In the genomic region with DNA sequence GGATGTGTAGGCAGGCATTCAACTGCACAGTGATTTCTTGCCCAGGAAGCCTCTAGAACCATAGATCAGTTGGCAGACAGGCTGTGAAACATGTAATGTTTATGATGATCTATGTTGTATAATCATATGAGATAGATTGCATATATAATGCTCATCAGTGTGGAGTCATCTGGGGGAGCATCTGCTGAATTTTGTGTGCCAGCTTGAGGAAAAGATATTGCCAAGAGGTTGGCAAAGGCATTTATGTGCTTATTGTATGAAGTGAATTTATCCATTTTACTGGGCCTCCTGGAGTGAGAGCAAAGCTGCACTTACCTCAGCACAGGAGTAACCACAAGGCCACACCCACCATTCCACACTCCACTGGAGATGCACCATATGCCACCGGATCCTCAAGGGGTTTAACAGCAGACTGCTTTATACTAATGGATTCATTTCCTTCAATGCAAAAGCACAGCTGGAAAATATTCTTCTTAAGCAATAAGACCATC, we compare ENCODE assay signal across 15 mouse cellular contexts.
A peak's percentile ranks its signal among the peaks of the same experiment; 100 is the strongest.
DNase-seq lines count a peak whose midpoint lies in the region; ATAC-seq and TF ChIP-seq lines count a peak whose summit lies in the region.
"Had no signal": no experiment of that assay in that cellular context is flagged by ENCODE, and none has a peak within 500 bp of the region (broad histone marks: within the 10 kb centered on the region; RNA-seq: fewer than 3 reads in every experiment).

No protein-coding gene starts in this region.

- DNase-seq in hindbrain, embryonic 11.5 days (ENCODE audit: low spot score) = no peak
- peak; percentile 67 for DNase-seq in midbrain, embryonic 11.5 days (ENCODE audit: low spot score, missing footprints)
- peak; percentile 81 for DNase-seq in forebrain, postnatal 0 days
- DNase-seq in left cerebral cortex, postnatal 4 days = peak; percentile 19
- DNase-seq in cerebellum, adult 8-10 months = no peak
- DNase-seq: adrenal gland, postnatal 36 days; cerebellum, adult 9-10 months; gastrocnemius, postnatal 14 days; kidney, adult 11 months; lung, adult 18-20 months had no signal

- H3K27me3 ChIP-seq in hindbrain, embryonic 13.5 days = no peaks in the 10 kb centered on the region
- H3K27me3 ChIP-seq in hindbrain, embryonic 11.5 days (ENCODE audit: control insufficient read depth, insufficient read depth, low read length) = no peaks in the 10 kb centered on the region
- no peaks in the 10 kb centered on the region for H3K27me3 ChIP-seq in midbrain, embryonic 11.5 days (ENCODE audit: control insufficient read depth, insufficient read depth, low read length)
- no peaks in the 10 kb centered on the region for H3K27me3 ChIP-seq in midbrain, embryonic 15.5 days (replicated peaks)
- H3K27me3 ChIP-seq in forebrain, postnatal 0 days (ENCODE audit: insufficient read depth, low read length) = no peaks in the 10 kb centered on the region
- H3K27me3 ChIP-seq: embryonic facial prominence, embryonic 12.5 days; heart, embryonic 15.5 days; midbrain, embryonic 13.5 days had no signal

- TF ChIP-seq CTCF in forebrain, postnatal 0 days (IDR thresholded peaks at IDR 0.05; ENCODE audit: low read depth) = no peak

- H3K36me3 ChIP-seq in hindbrain, embryonic 13.5 days = no peaks in the 10 kb centered on the region
- no peaks in the 10 kb centered on the region for H3K36me3 ChIP-seq in hindbrain, embryonic 11.5 days (ENCODE audit: control insufficient read depth, insufficient read depth, low read length)
- no peaks in the 10 kb centered on the region for H3K36me3 ChIP-seq in midbrain, embryonic 11.5 days (ENCODE audit: control insufficient read depth, insufficient read depth, low read length)
- H3K36me3 ChIP-seq in midbrain, embryonic 15.5 days (replicated peaks) = no peaks in the 10 kb centered on the region
- H3K36me3 ChIP-seq in forebrain, postnatal 0 days (ENCODE audit: insufficient read depth) = no peaks in the 10 kb centered on the region
- H3K36me3 ChIP-seq: embryonic facial prominence, embryonic 12.5 days; heart, embryonic 15.5 days; midbrain, embryonic 13.5 days had no signal

- no peak overlapping the region for H3K4me2 ChIP-seq in hindbrain, embryonic 13.5 days
- H3K4me2 ChIP-seq in hindbrain, embryonic 11.5 days (replicated peaks; ENCODE audit: low read depth, low read length) = no peak overlapping the region
- H3K4me2 ChIP-seq in midbrain, embryonic 11.5 days = no peak overlapping the region
- no peak overlapping the region for H3K4me2 ChIP-seq in midbrain, embryonic 15.5 days
- no peak overlapping the region for H3K4me2 ChIP-seq in forebrain, postnatal 0 days (ENCODE audit: low read depth)
- H3K4me2 ChIP-seq: embryonic facial prominence, embryonic 12.5 days; heart, embryonic 15.5 days; midbrain, embryonic 13.5 days had no signal

- intact Hi-C loops in left cerebral cortex, postnatal 4 days (cut with DNase I) = no loop called here

- no peak overlapping the region for H3K27ac ChIP-seq in hindbrain, embryonic 13.5 days
- H3K27ac ChIP-seq in hindbrain, embryonic 11.5 days (ENCODE audit: low read depth, low read length) = no peak overlapping the region
- H3K27ac ChIP-seq in midbrain, embryonic 11.5 days (ENCODE audit: low read depth, low read length) = no peak overlapping the region
- no peak overlapping the region for H3K27ac ChIP-seq in midbrain, embryonic 15.5 days
- H3K27ac ChIP-seq in forebrain, postnatal 0 days (ENCODE audit: low read depth, low read length) = no peak overlapping the region
- H3K27ac ChIP-seq: embryonic facial prominence, embryonic 12.5 days; heart, embryonic 15.5 days; midbrain, embryonic 13.5 days had no signal

- no peak overlapping the region for H3K9ac ChIP-seq in hindbrain, embryonic 13.5 days
- H3K9ac ChIP-seq in hindbrain, embryonic 11.5 days (ENCODE audit: low read depth, low read length) = no peak overlapping the region
- no peak overlapping the region for H3K9ac ChIP-seq in midbrain, embryonic 11.5 days (ENCODE audit: low read length)
- no peak overlapping the region for H3K9ac ChIP-seq in midbrain, embryonic 15.5 days
- H3K9ac ChIP-seq in forebrain, postnatal 0 days = no peak overlapping the region
- H3K9ac ChIP-seq: embryonic facial prominence, embryonic 12.5 days; heart, embryonic 15.5 days; midbrain, embryonic 13.5 days had no signal

- no peaks in the 10 kb centered on the region for H3K4me1 ChIP-seq in hindbrain, embryonic 13.5 days (replicated peaks)
- no peaks in the 10 kb centered on the region for H3K4me1 ChIP-seq in hindbrain, embryonic 11.5 days (replicated peaks; ENCODE audit: control insufficient read depth, insufficient read depth, low read length)
- H3K4me1 ChIP-seq in midbrain, embryonic 11.5 days (ENCODE audit: control insufficient read depth, insufficient read depth, low read length) = no peaks in the 10 kb centered on the region
- no peaks in the 10 kb centered on the region for H3K4me1 ChIP-seq in midbrain, embryonic 15.5 days
- H3K4me1 ChIP-seq in forebrain, postnatal 0 days (ENCODE audit: insufficient read depth) = no peaks in the 10 kb centered on the region
- H3K4me1 ChIP-seq: embryonic facial prominence, embryonic 12.5 days; heart, embryonic 15.5 days; midbrain, embryonic 13.5 days had no signal

- no peak overlapping the region for H3K4me3 ChIP-seq in hindbrain, embryonic 13.5 days
- H3K4me3 ChIP-seq in hindbrain, embryonic 11.5 days (ENCODE audit: low read depth, low read length) = no peak overlapping the region
- H3K4me3 ChIP-seq in midbrain, embryonic 11.5 days (ENCODE audit: low read depth, low read length) = no peak overlapping the region
- H3K4me3 ChIP-seq in midbrain, embryonic 15.5 days = no peak overlapping the region
- no peak overlapping the region for H3K4me3 ChIP-seq in forebrain, postnatal 0 days (ENCODE audit: low read depth, low read length)
- H3K4me3 ChIP-seq: embryonic facial prominence, embryonic 12.5 days; heart, embryonic 15.5 days; midbrain, embryonic 13.5 days had no signal

- ATAC-seq in hindbrain, embryonic 13.5 days (ENCODE audit: low FRiP score) = peak; percentile 52; the same call in 1 of the 2 replicates
- ATAC-seq in hindbrain, embryonic 11.5 days (ENCODE audit: low FRiP score) = no peak
- no peak for ATAC-seq in midbrain, embryonic 11.5 days (ENCODE audit: low FRiP score)
- no peak for ATAC-seq in midbrain, embryonic 15.5 days (replicated peaks)
- peak; percentile 92 for ATAC-seq in forebrain, postnatal 0 days
- ATAC-seq: midbrain, embryonic 13.5 days had no signal

- no peaks in the 10 kb centered on the region for H3K9me3 ChIP-seq in hindbrain, embryonic 13.5 days
- H3K9me3 ChIP-seq in hindbrain, embryonic 11.5 days (ENCODE audit: control insufficient read depth, low read length) = no peaks in the 10 kb centered on the region
- no peaks in the 10 kb centered on the region for H3K9me3 ChIP-seq in midbrain, embryonic 11.5 days (ENCODE audit: control insufficient read depth, low read length)
- no peaks in the 10 kb centered on the region for H3K9me3 ChIP-seq in midbrain, embryonic 15.5 days
- no peaks in the 10 kb centered on the region for H3K9me3 ChIP-seq in forebrain, postnatal 0 days (ENCODE audit: low read length)
- H3K9me3 ChIP-seq: embryonic facial prominence, embryonic 12.5 days; heart, embryonic 15.5 days; midbrain, embryonic 13.5 days had no signal

- WGBS in hindbrain, embryonic 13.5 days = 63% methylated on average over 1 of the region's 1 CpGs
- 63% methylated on average over 1 of the region's 1 CpGs for WGBS in hindbrain, embryonic 11.5 days
- 59% methylated on average over 1 of the region's 1 CpGs for WGBS in midbrain, embryonic 11.5 days
- 41% methylated on average over 1 of the region's 1 CpGs for whole genome bisulfite sequencing in midbrain, embryonic 15.5 days
- WGBS in forebrain, postnatal 0 days = 45% methylated on average over 1 of the region's 1 CpGs

Comparison
In these comparisons a context has a peak if more than half of its experiments do, and no peak if none do; other contexts are left out.
1. ATAC-seq: peak in hindbrain, embryonic 13.5 days (single experiment) and forebrain, postnatal 0 days (single experiment); none in hindbrain, embryonic 11.5 days (single experiment), midbrain, embryonic 11.5 days (single experiment) and midbrain, embryonic 15.5 days (single experiment).
2. DNase-seq: peak in midbrain, embryonic 11.5 days (single experiment), forebrain, postnatal 0 days (single experiment) and left cerebral cortex, postnatal 4 days (single experiment); none in hindbrain, embryonic 11.5 days (single experiment) and cerebellum, adult 8-10 months (single experiment).